In genomic region chr9:58202676-58203453, GRCm38 (mm10) we compare ENCODE assay signal across 13 mouse cellular contexts. TPM values are rescaled to one million over a fixed set of nuclear protein-coding genes. Genes with fewer than 3 reads are reported as not detected.
DNase-seq lines count a peak whose midpoint lies in the region; ATAC-seq and TF ChIP-seq lines count a peak whose summit lies in the region.
"Had no signal": no experiment of that assay in that cellular context is flagged by ENCODE, and none has a peak within 500 bp of the region (broad histone marks: within the 10 kb centered on the region; RNA-seq: fewer than 3 reads in every experiment).

No protein-coding gene starts in this region.

- H3K9me3 ChIP-seq in embryonic facial prominence, embryonic 14.5 days (ENCODE audit: control insufficient read depth, low read length) = no peaks in the 10 kb centered on the region
- no peaks in the 10 kb centered on the region for H3K9me3 ChIP-seq in hindbrain, postnatal 0 days (ENCODE audit: low read length)
- no peaks in the 10 kb centered on the region for H3K9me3 ChIP-seq in neural tube, embryonic 12.5 days
- no peaks in the 10 kb centered on the region for H3K9me3 ChIP-seq in intestine, embryonic 16.5 days (ENCODE audit: control insufficient read depth, low read length)

- no peak overlapping the region for H3K27ac ChIP-seq in embryonic facial prominence, embryonic 14.5 days (replicated peaks; ENCODE audit: low read depth, low read length)
- peak overlapping the region; percentile 78 for H3K27ac ChIP-seq in hindbrain, postnatal 0 days
- H3K27ac ChIP-seq in neural tube, embryonic 12.5 days = peak overlapping the region; percentile 16; the same call in 1 of the 2 replicates
- no peak overlapping the region for H3K27ac ChIP-seq in intestine, embryonic 16.5 days (ENCODE audit: low read length)

- 11% methylated on average over 14 of the region's 14 CpGs for WGBS in embryonic facial prominence, embryonic 14.5 days
- WGBS in hindbrain, postnatal 0 days = 7% methylated on average over 14 of the region's 14 CpGs
- 3% methylated on average over 14 of the region's 14 CpGs for WGBS in neural tube, embryonic 12.5 days
- WGBS in intestine, embryonic 16.5 days = 6% methylated on average over 14 of the region's 14 CpGs

- peaks cover 32% of the 10 kb centered on the region for H3K4me1 ChIP-seq in embryonic facial prominence, embryonic 14.5 days (ENCODE audit: control insufficient read depth, insufficient read depth, low read length)
- peaks cover 18% of the 10 kb centered on the region; the same call in 1 of the 2 replicates for H3K4me1 ChIP-seq in hindbrain, postnatal 0 days (ENCODE audit: insufficient read depth, low read length)
- H3K4me1 ChIP-seq in neural tube, embryonic 12.5 days = peaks cover 32% of the 10 kb centered on the region
- H3K4me1 ChIP-seq in intestine, embryonic 16.5 days (ENCODE audit: control insufficient read depth, insufficient read depth, low read length) = peaks cover 23% of the 10 kb centered on the region

- intact Hi-C loops in gastrocnemius, postnatal 14 days (cut with DNase I; ENCODE audit: low total_unique reads) = loop anchor here (5.0 kb wide), 1 partner anchor 166 kb away; no protein-coding TSS in a partner anchor

- peaks cover 64% of the 10 kb centered on the region for H3K27me3 ChIP-seq in embryonic facial prominence, embryonic 14.5 days (replicated peaks; ENCODE audit: control insufficient read depth, insufficient read depth, low read length)
- H3K27me3 ChIP-seq in hindbrain, postnatal 0 days (ENCODE audit: insufficient read depth, low read length) = peaks cover 49% of the 10 kb centered on the region
- H3K27me3 ChIP-seq in neural tube, embryonic 12.5 days (replicated peaks) = peaks cover 61% of the 10 kb centered on the region
- peaks cover 64% of the 10 kb centered on the region for H3K27me3 ChIP-seq in intestine, embryonic 16.5 days (replicated peaks; ENCODE audit: control insufficient read depth, insufficient read depth, low read length)

- DNase-seq in gastrocnemius, postnatal 14 days = peak; percentile 29
- no peak for DNase-seq in gastrocnemius, adult 8-10 months (ENCODE audit: low spot score in 2 of 2)
- no peak for DNase-seq in embryonic facial prominence, embryonic 14.5 days (ENCODE audit: low spot score)
- DNase-seq in hindbrain, postnatal 0 days (ENCODE audit: low spot score) = peak; percentile 38
- DNase-seq in ovary, postnatal 36 days (ENCODE audit: low spot score) = no peak
- DNase-seq: B cell, adult 2 months; thymus, postnatal 14 days had no signal

- peak overlapping the region; percentile 48; the same call in 1 of the 2 replicates for H3K4me2 ChIP-seq in embryonic facial prominence, embryonic 14.5 days (ENCODE audit: low read depth, low read length)
- H3K4me2 ChIP-seq in hindbrain, postnatal 0 days (ENCODE audit: low read depth, low read length) = peak overlapping the region; percentile 49
- H3K4me2 ChIP-seq in neural tube, embryonic 12.5 days (replicated peaks) = peak overlapping the region; percentile 57
- H3K4me2 ChIP-seq in intestine, embryonic 16.5 days (ENCODE audit: low read depth, low read length) = no peak overlapping the region

- ATAC-seq in embryonic facial prominence, embryonic 14.5 days (ENCODE audit: low read depth) = no peak
- ATAC-seq in hindbrain, postnatal 0 days = no peak
- no peak for ATAC-seq in neural tube, embryonic 12.5 days (ENCODE audit: low FRiP score, low read depth)
- no peak for ATAC-seq in megakaryocyte, adult 5-6 weeks (ENCODE audit: poor library complexity, severe bottlenecking)
- no peak for ATAC-seq in intestine, embryonic 16.5 days

- 0 out of 2 replicates have a peak overlapping the region, but pooled peaks have one; percentile 29 for H3K4me3 ChIP-seq in embryonic facial prominence, embryonic 14.5 days (ENCODE audit: low read depth, low read length)
- H3K4me3 ChIP-seq in hindbrain, postnatal 0 days (ENCODE audit: low read length) = peak overlapping the region; percentile 33
- H3K4me3 ChIP-seq in neural tube, embryonic 12.5 days = peak overlapping the region; percentile 24; the same call in 1 of the 2 replicates
- H3K4me3 ChIP-seq in intestine, embryonic 16.5 days (ENCODE audit: low read length) = no peak overlapping the region

- no peaks in the 10 kb centered on the region for H3K36me3 ChIP-seq in embryonic facial prominence, embryonic 14.5 days (ENCODE audit: control insufficient read depth, insufficient read depth, low read length)
- no peaks in the 10 kb centered on the region for H3K36me3 ChIP-seq in hindbrain, postnatal 0 days (ENCODE audit: insufficient read depth, low read length)
- no peaks in the 10 kb centered on the region for H3K36me3 ChIP-seq in neural tube, embryonic 12.5 days
- no peaks in the 10 kb centered on the region for H3K36me3 ChIP-seq in intestine, embryonic 16.5 days (ENCODE audit: control insufficient read depth, insufficient read depth, low read length)

- TF ChIP-seq CTCF in hindbrain, postnatal 0 days (IDR thresholded peaks at IDR 0.05; ENCODE audit: low read depth) = no peak

- no peak overlapping the region; the same call in 1 of the 2 replicates for H3K9ac ChIP-seq in embryonic facial prominence, embryonic 14.5 days (ENCODE audit: low read depth, low read length)
- peak overlapping the region; percentile 44; the same call in 1 of the 2 replicates for H3K9ac ChIP-seq in hindbrain, postnatal 0 days (replicated peaks; ENCODE audit: low read length)
- H3K9ac ChIP-seq in neural tube, embryonic 12.5 days = peak overlapping the region; percentile 40; the same call in 1 of the 2 replicates
- H3K9ac ChIP-seq in intestine, embryonic 16.5 days (ENCODE audit: low read depth, low read length) = no peak overlapping the region

RNA-seq across cellular contexts. Expression of gene Islr, which starts 1.2 kb away (rescaled TPM):
- total RNA-seq in gastrocnemius, postnatal 14 days (2021) = 10 to 100 TPM; 58.1 to 77.5 TPM
- 10 to 100 TPM in 3 of 4 experiments, 1 to 10 TPM in 1; 9.8 to 15.7 (median 13.1) TPM for total RNA-seq in gastrocnemius, adult 8-10 months (2022)
- polyA plus RNA-seq in embryonic facial prominence, embryonic 14.5 days (2014; fragmentation: Nextera tagmentation; extraction: Ambion mirVana) = 118 and 137 TPM in 2 replicates
- 57.9 and 72.8 TPM in 2 replicates for total RNA-seq in hindbrain, postnatal 0 days (2014; rRNA removed)
- 29.9 and 33.5 TPM in 2 replicates for polyA plus RNA-seq in hindbrain, postnatal 0 days (2015; fragmentation: Nextera tagmentation; extraction: Ambion mirVana)
- 48.7 and 51.6 TPM in 2 replicates for polyA plus RNA-seq in neural tube, embryonic 12.5 days (2016; fragmentation: Nextera tagmentation; extraction: Ambion mirVana)
- 0.16 and 0.33 TPM in 2 replicates for total RNA-seq in megakaryocyte, adult 5-6 weeks (2015)
- total RNA-seq in megakaryocyte, adult 5-6 weeks (2017) = not detected in 2 replicates
- 70.7 and 77.5 TPM in 2 replicates for polyA plus RNA-seq in intestine, embryonic 16.5 days (2015; fragmentation: Nextera tagmentation; extraction: Ambion mirVana)
- total RNA-seq: neutrophil, adult 5-6 weeks had no signal

RNA-seq across cellular contexts. Expression of gene Islr2, which starts 1.3 kb away (rescaled TPM):
- total RNA-seq in gastrocnemius, postnatal 14 days (2021) = 1 to 10 TPM; 3.1 to 5.8 TPM
- 1 to 10 TPM; 1.4 to 2.9 (median 1.8) TPM for total RNA-seq in gastrocnemius, adult 8-10 months (2022)
- 2.5 and 3.1 TPM in 2 replicates for polyA plus RNA-seq in embryonic facial prominence, embryonic 14.5 days (2014; fragmentation: Nextera tagmentation; extraction: Ambion mirVana)
- 293 and 343 TPM in 2 replicates for total RNA-seq in hindbrain, postnatal 0 days (2014; rRNA removed)
- polyA plus RNA-seq in hindbrain, postnatal 0 days (2015; fragmentation: Nextera tagmentation; extraction: Ambion mirVana) = 15.8 and 19.2 TPM in 2 replicates
- 13.8 and 15.4 TPM in 2 replicates for polyA plus RNA-seq in neural tube, embryonic 12.5 days (2016; fragmentation: Nextera tagmentation; extraction: Ambion mirVana)
- total RNA-seq in megakaryocyte, adult 5-6 weeks (2015) = not detected in 2 replicates
- not detected in 2 replicates for total RNA-seq in megakaryocyte, adult 5-6 weeks (2017)
- 0.83 and 1.0 TPM in 2 replicates for polyA plus RNA-seq in intestine, embryonic 16.5 days (2015; fragmentation: Nextera tagmentation; extraction: Ambion mirVana)
- total RNA-seq: liver, adult 2 months had no signal
- polyA plus RNA-seq: heart, embryonic 14.5 days; liver, adult 2 months had no signal

RNA-seq across cellular contexts. Expression of gene Pml, which starts 46.7 kb away (rescaled TPM):
- total RNA-seq in gastrocnemius, postnatal 14 days (2021) = 1 to 10 TPM; 5.2 to 7.5 TPM
- total RNA-seq in gastrocnemius, adult 8-10 months (2022) = 1 to 10 TPM; 2.5 to 4.5 (median 3.1) TPM
- 14.6 and 15.3 TPM in 2 replicates for polyA plus RNA-seq in embryonic facial prominence, embryonic 14.5 days (2014; fragmentation: Nextera tagmentation; extraction: Ambion mirVana)
- total RNA-seq in hindbrain, postnatal 0 days (2014; rRNA removed) = 11.4 and 17.0 TPM in 2 replicates
- polyA plus RNA-seq in hindbrain, postnatal 0 days (2015; fragmentation: Nextera tagmentation; extraction: Ambion mirVana) = 3.2 and 4.8 TPM in 2 replicates
- polyA plus RNA-seq in neural tube, embryonic 12.5 days (2016; fragmentation: Nextera tagmentation; extraction: Ambion mirVana) = 5.6 and 8.2 TPM in 2 replicates
- total RNA-seq in megakaryocyte, adult 5-6 weeks (2015) = 37.7 and 41.3 TPM in 2 replicates
- 15.5 and 17.4 TPM in 2 replicates for total RNA-seq in megakaryocyte, adult 5-6 weeks (2017)
- polyA plus RNA-seq in intestine, embryonic 16.5 days (2015; fragmentation: Nextera tagmentation; extraction: Ambion mirVana) = 12.4 and 13.7 TPM in 2 replicates

RNA-seq across cellular contexts. Expression of gene Stoml1, which starts 50.1 kb away (rescaled TPM):
- 1 to 10 TPM; 7.0 to 8.7 TPM for total RNA-seq in gastrocnemius, postnatal 14 days (2021)
- total RNA-seq in gastrocnemius, adult 8-10 months (2022) = 10 to 100 TPM in 2 of 4 experiments, 1 to 10 TPM in 2; 8.6 to 10.8 (median 9.8) TPM
- polyA plus RNA-seq in embryonic facial prominence, embryonic 14.5 days (2014; fragmentation: Nextera tagmentation; extraction: Ambion mirVana) = 25.0 and 34.1 TPM in 2 replicates
- 145 and 157 TPM in 2 replicates for total RNA-seq in hindbrain, postnatal 0 days (2014; rRNA removed)
- polyA plus RNA-seq in hindbrain, postnatal 0 days (2015; fragmentation: Nextera tagmentation; extraction: Ambion mirVana) = 136 and 141 TPM in 2 replicates
- polyA plus RNA-seq in neural tube, embryonic 12.5 days (2016; fragmentation: Nextera tagmentation; extraction: Ambion mirVana) = 62.6 and 71.5 TPM in 2 replicates
- 5.8 and 6.1 TPM in 2 replicates for total RNA-seq in megakaryocyte, adult 5-6 weeks (2015)
- total RNA-seq in megakaryocyte, adult 5-6 weeks (2017) = 9.4 and 11.9 TPM in 2 replicates
- 21.1 and 22.4 TPM in 2 replicates for polyA plus RNA-seq in intestine, embryonic 16.5 days (2015; fragmentation: Nextera tagmentation; extraction: Ambion mirVana)

Comparison
In these comparisons a context has a peak if more than half of its experiments do, and no peak if none do; other contexts are left out.
1. DNase-seq: peak in gastrocnemius, postnatal 14 days (single experiment) and hindbrain, postnatal 0 days (single experiment); none in gastrocnemius, adult 8-10 months (0 of 2), embryonic facial prominence, embryonic 14.5 days (single experiment) and ovary, postnatal 36 days (single experiment).
2. H3K27ac ChIP-seq: peak in hindbrain, postnatal 0 days (single experiment) and neural tube, embryonic 12.5 days (single experiment); none in embryonic facial prominence, embryonic 14.5 days (single experiment) and intestine, embryonic 16.5 days (single experiment).
3. H3K9ac ChIP-seq: peak in hindbrain, postnatal 0 days (single experiment) and neural tube, embryonic 12.5 days (single experiment); none in embryonic facial prominence, embryonic 14.5 days (single experiment) and intestine, embryonic 16.5 days (single experiment).
4. RNA of gene Islr, which starts 1.2 kb away (total RNA-seq): 58.1 to 77.5 TPM in gastrocnemius, postnatal 14 days, 57.9 to 72.8 TPM in hindbrain, postnatal 0 days and 9.8 to 15.7 TPM in gastrocnemius, adult 8-10 months; 0.16 to 0.33 TPM in megakaryocyte, adult 5-6 weeks; every median in the first group is over 4 times any median in the second.
5. RNA of gene Islr2, which starts 1.3 kb away (total RNA-seq): 293 to 343 TPM in hindbrain, postnatal 0 days; 3.1 to 5.8 TPM in gastrocnemius, postnatal 14 days, 1.4 to 2.9 TPM in gastrocnemius, adult 8-10 months and not detected in megakaryocyte, adult 5-6 weeks; every median in the first group is over 10 times any median in the second.